Mouse (Mus musculus) inflammation-experienced regulatory T-cells (primary cell): ENCODE data around the gene Armcx6. TPM values are rescaled to one million over a fixed set of nuclear protein-coding genes. Genes with fewer than 3 reads are reported as not detected.

ENCODE experiments used
- polyA plus RNA-seq, 2 experiments: library from polyadenylated mRNA; unstranded; fragments of 100-300 nt; shearing (Covaris generic); gene quantifications; one replicate each; pipeline ENCODE4 v1.2.1; 2017

Armcx6 gene
- 1 to 10 TPM; 1.2 to 1.7 TPM for polyA plus RNA-seq

GRCm38 (mm10) chrX:134750764-134751592 is at the start of gene Armcx6:
Armcx6 (minus strand) TSS chrX:134751417.

GRCm38 (mm10) chrX:134756434-134757292 is 5.4 kb upstream of the Armcx6 start, which contains the start of gene Armcx3:
Armcx3 (plus strand) TSS chrX:134756595.

GRCm38 (mm10) chrX:134717752-134718308 is 33.4 kb downstream of the Armcx6 start, which contains the start of gene Armcx1:
Armcx1 (plus strand) TSS chrX:134717963.

Other genes starting within 250 kb of the Armcx6 start
- gene Timm8a1, start 209.6 kb downstream of the Armcx6 start, polyA plus RNA-seq: 10 to 100 TPM; 28.3 to 46.8 TPM
- 1 to 10 TPM in 1 of 2 experiments, under 1 TPM in 1; 0.72 to 1.5 TPM for gene Btk, start 167.8 kb downstream of the Armcx6 start, polyA plus RNA-seq
- gene Rpl36a, start 165.8 kb downstream of the Armcx6 start, polyA plus RNA-seq: 100 to 1,000 TPM; 235 to 245 TPM
- gene Gla, start 150.3 kb downstream of the Armcx6 start, polyA plus RNA-seq: 1 to 10 TPM; 5.1 to 6.7 TPM
- 100 to 1,000 TPM in 1 of 2 experiments, 10 to 100 TPM in 1; 98.4 to 108 TPM for gene Hnrnph2, start 150.2 kb downstream of the Armcx6 start, polyA plus RNA-seq
- under 1 TPM; 0.82 to 0.88 TPM for gene Armcx4, start 64.9 kb downstream of the Armcx6 start, polyA plus RNA-seq
- 1 to 10 TPM in 1 of 2 experiments, under 1 TPM in 1; 0.56 to 2.4 TPM for gene Armcx1, start 33.5 kb downstream of the Armcx6 start, polyA plus RNA-seq
- gene Armcx3, start 5.2 kb upstream of the Armcx6 start, polyA plus RNA-seq: 10 to 100 TPM in 1 of 2 experiments, 1 to 10 TPM in 1; 9.5 to 16.3 TPM
- gene Armcx2, start 57.8 kb upstream of the Armcx6 start, polyA plus RNA-seq: 1 to 10 TPM; 6.1 to 9.4 TPM
- gene Nxf2, start 213.3 kb upstream of the Armcx6 start, polyA plus RNA-seq: under 1 TPM in 1 of 2 experiments, not detected in 1; 0.44 TPM